8 mouse cellular contexts compared by ENCODE assay signal in genomic region chr2:164655858-164656257, GRCm38 (mm10). TPM values are rescaled to one million over a fixed set of nuclear protein-coding genes. Genes with fewer than 3 reads are reported as not detected.
DNase-seq lines count a peak whose midpoint lies in the region; ATAC-seq and TF ChIP-seq lines count a peak whose summit lies in the region.
"Had no signal": no experiment of that assay in that cellular context is flagged by ENCODE, and none has a peak within 500 bp of the region (broad histone marks: within the 10 kb centered on the region; RNA-seq: fewer than 3 reads in every experiment).

TSS of gene Wfdc10 (plus strand) at chr2:164656046.

- CTCF ChIA-PET in Patski (lab: Charles Lee), result interaction anchor here (0.6 to 1.2 kb wide), 3 partner anchors 9 to 15 kb away, joined by 3 to 4 read pairs (median 3); no protein-coding TSS in a partner anchor

- no peak within 1 kb of the TSS for H3K27ac ChIP-seq in lung, embryonic 14.5 days (ENCODE audit: low read depth)

- 9% methylated on average over 11 of the region's 11 CpGs for WGBS in lung, embryonic 14.5 days

- peak; percentile 73 for TF ChIP-seq CTCF in Patski (IDR thresholded peaks at IDR 0.05)
- TF ChIP-seq CTCF in lung, embryonic 14.5 days (IDR thresholded peaks at IDR 0.05; ENCODE audit: low read depth), result peak; percentile 88

- POLR2A ChIA-PET in Patski (lab: Charles Lee), result no interaction called here

- H3K9ac ChIP-seq in lung, embryonic 14.5 days, result no peak within 1 kb of the TSS

- no peak for ATAC-seq in Patski
- no peak for ATAC-seq in lung, embryonic 14.5 days (ENCODE audit: insufficient read depth)

- peak; percentile 54 to 56 for DNase-seq in layer of hippocampus, postnatal 10 days (ENCODE audit: low spot score in 2 of 2)
- DNase-seq in layer of hippocampus, adult 9-10 months (ENCODE audit: low spot score), result no peak
- DNase-seq in Patski (ENCODE audit: low read depth, low spot score), result no peak
- DNase-seq in c-Kit-positive CD71-negative TER-119-negative erythroid progenitor cells, embryonic 14.5 days (ENCODE audit: low read depth), result peak; percentile 53
- no peak for DNase-seq in gonadal fat pad, adult 2 months (ENCODE audit: low read depth)
- peak; percentile 77 for DNase-seq in lung, embryonic 14.5 days
- DNase-seq in spleen, postnatal 10 days (ENCODE audit: low spot score in 2 of 2), result peak; percentile 35 to 71

- no peak within 1 kb of the TSS for H3K4me2 ChIP-seq in lung, embryonic 14.5 days

- no peak within 1 kb of the TSS for H3K4me3 ChIP-seq in lung, embryonic 14.5 days (ENCODE audit: low read depth, low read length)
- H3K4me3 ChIP-seq: megakaryocyte, embryonic 14.5 days had no signal

- H3K4me1 ChIP-seq in lung, embryonic 14.5 days (ENCODE audit: insufficient read depth), result no peaks in the 10 kb centered on the region

- H3K27me3 ChIP-seq in Patski, result peaks cover 10% of the 10 kb centered on the region
- no peaks in the 10 kb centered on the region for H3K27me3 ChIP-seq in lung, embryonic 14.5 days (ENCODE audit: insufficient read depth, low read length)

- no peaks in the 10 kb centered on the region for H3K9me3 ChIP-seq in lung, embryonic 14.5 days (ENCODE audit: low read depth, low read length)
- H3K9me3 ChIP-seq: megakaryocyte, embryonic 14.5 days had no signal

- no peaks in the 10 kb centered on the region for H3K36me3 ChIP-seq in lung, embryonic 14.5 days (ENCODE audit: insufficient read depth)

- in situ Hi-C loops in Patski (cut with MboI; ENCODE audit: low pct_unique_long_range_greater_than_20kb), result no loop called here

RNA-seq across cellular contexts. Expression of gene Wfdc10, which starts in this region (rescaled TPM):
- not detected for total RNA-seq in layer of hippocampus, postnatal 10 days (2021)
- not detected for polyA plus RNA-seq in Patski (2021)
- polyA plus RNA-seq in gonadal fat pad, adult 2 months (2012; rRNA removed), result 5,228 and 5,435 TPM in 2 replicates
- not detected in 2 replicates for polyA plus RNA-seq in lung, embryonic 14.5 days (2014; fragmentation: Nextera tagmentation; extraction: Ambion mirVana)

Comparison
In these comparisons a context has a peak if more than half of its experiments do, and no peak if none do; other contexts are left out.
1. RNA of gene Wfdc10 (polyA plus RNA-seq): 5,228 to 5,435 TPM in gonadal fat pad, adult 2 months; not detected in Patski (single experiment) and not detected in lung, embryonic 14.5 days; every median in the first group is over 1,000 times any median in the second.
2. Peak in DNase-seq in layer of hippocampus, postnatal 10 days; RNA of the gene not detected or under 1 TPM.
3. Peak in DNase-seq in lung, embryonic 14.5 days; RNA of the gene not detected or under 1 TPM.
4. DNase-seq: peak in c-Kit-positive CD71-negative TER-119-negative erythroid progenitor cells, embryonic 14.5 days (single experiment) and spleen, postnatal 10 days (2 of 2); none in layer of hippocampus, adult 9-10 months (single experiment), Patski (single experiment) and gonadal fat pad, adult 2 months (single experiment).